Mouse (Mus musculus) stomach, postnatal 0 days (tissue): ENCODE results near the gene Dmkn.

Experiments
- CTCF ChIP-seq: IDR thresholded peaks from 2 replicates; pipeline ENCODE4 v1.5.1; 2016; ENCODE audit warnings: antibody characterized with exemption, low read depth, mild to moderate bottlenecking, moderate library complexity
- EP300 ChIP-seq: optimal IDR thresholded peaks from 2 replicates; pipeline ENCODE3; 2016; ENCODE audit warnings: antibody characterized with exemption

GRCm38 (mm10) chr7:30804026-30804715 is 40.6 kb downstream of the Dmkn start:
- TF ChIP-seq CTCF (peak; percentile 35), EP300 (peak; percentile 37)
